Mouse (Mus musculus) myocyte (in vitro differentiated cells): ENCODE results near the gene Phactr4.

Source experiments
- MAX ChIP-seq: IDR thresholded peaks from one replicate; pipeline ENCODE4 v1.6.1; 2011; ENCODE audit warnings: low read depth, mild to moderate bottlenecking, control low read depth
- MYOG ChIP-seq, 3 experiments: IDR thresholded peaks; one replicate each; pipeline ENCODE4 v1.6.1; 2011; ENCODE audit warnings: control low read depth in 2 of 3, low read depth in 2 of 3, mild to moderate bottlenecking in 2 of 3; ENCODE audit not compliant: insufficient read length in 2 of 3, control insufficient read depth in 1 of 3, insufficient read depth in 1 of 3
- POLR2A ChIP-seq: IDR thresholded peaks from one replicate; pipeline ENCODE4 v1.6.1; 2011; ENCODE audit warnings: low read depth, mild to moderate bottlenecking, control low read depth, moderate library complexity; ENCODE audit not compliant: insufficient read length
- USF1 ChIP-seq: IDR thresholded peaks from one replicate; pipeline ENCODE4 v1.6.1; 2011; ENCODE audit warnings: low read depth, mild to moderate bottlenecking, control low read depth, moderate library complexity

GRCm38 (mm10) chr4:132367480-132368201 lies 54.6 kb downstream of the Phactr4 start:
- TF ChIP-seq POLR2A (no peak), USF1 (no peak), MAX (no peak), MYOG (IDR thresholded peaks at IDR 0.05; ENCODE audit: control insufficient read depth in 1 of 3, insufficient read depth in 1 of 3, insufficient read length in 2 of 3, low read depth in 2 of 3) (no peak)
